Mouse (Mus musculus): ENCODE measurements around the gene AU015836.

GRCm38 (mm10) chrX:93956727-93957126 lies 11.7 kb upstream of the AU015836 start:
- TF ChIP-seq POLR2A (IDR thresholded peaks at IDR 0.05; ENCODE audit: low read depth, low read length) (no peak), CTCF (conservative IDR thresholded peaks at IDR 0.05; ENCODE audit: insufficient read depth, insufficient read length, low read depth, low read length) (peak; percentile 64)

Data from kidney, adult 2 months (tissue).